8 mouse cellular contexts compared by ENCODE assay signal in the genomic region with DNA sequence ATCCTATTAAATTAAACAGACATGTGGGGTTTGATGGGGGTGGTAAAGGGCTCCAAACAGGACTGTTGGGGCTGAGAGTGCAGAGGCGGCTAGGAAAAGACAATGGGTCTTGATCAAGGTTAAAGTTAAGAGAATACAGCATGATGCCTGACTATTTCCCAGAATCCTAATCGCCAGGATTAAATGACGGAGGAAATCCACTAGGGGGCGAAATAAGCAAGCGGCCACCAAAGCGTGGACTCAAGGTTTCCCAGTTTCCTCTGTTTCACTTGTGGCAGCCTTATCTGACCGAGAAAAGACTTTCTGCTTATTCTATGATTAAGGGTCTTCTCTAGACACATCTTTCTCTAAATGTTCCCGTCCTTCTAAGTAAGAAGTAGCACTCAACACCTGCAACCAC. TPM values are rescaled to one million over a fixed set of nuclear protein-coding genes. Genes with fewer than 3 reads are reported as not detected.
A peak's percentile ranks its signal among the peaks of the same experiment; 100 is the strongest.
DNase-seq lines count a peak whose midpoint lies in the region; ATAC-seq and TF ChIP-seq lines count a peak whose summit lies in the region.

No protein-coding gene starts in this region.

- TF ChIP-seq EP300 in heart, adult 2 months (IDR thresholded peaks at IDR 0.05; ENCODE audit: insufficient read depth, low read depth, low read length): no peak

- no peaks in the 10 kb centered on the region for H3K9me3 ChIP-seq in heart, embryonic 10.5 days

- 21% methylated on average over 8 of the region's 8 CpGs for WGBS in heart, adult 2 months
- WGBS in heart, embryonic 10.5 days: 24% methylated on average over 8 of the region's 8 CpGs

- no peak overlapping the region for H3K9ac ChIP-seq in heart, adult 2 months (ENCODE audit: low read depth, low read length)

- no peak overlapping the region for H3K27ac ChIP-seq in heart, adult 2 months
- H3K27ac ChIP-seq in heart, embryonic 10.5 days: no peak overlapping the region

- intact Hi-C loops in heart, adult 2 months (cut with DNase I): no loop called here

- H3K79me2 ChIP-seq in heart, adult 2 months (replicated peaks; ENCODE audit: control insufficient read depth, insufficient read depth, low read length): no peaks in the 10 kb centered on the region

- no peaks in the 10 kb centered on the region for H3K4me1 ChIP-seq in heart, adult 2 months (ENCODE audit: control insufficient read depth, insufficient read depth, low read length)
- no peaks in the 10 kb centered on the region for H3K4me1 ChIP-seq in heart, embryonic 10.5 days

- H3K27me3 ChIP-seq in heart, adult 2 months (ENCODE audit: control insufficient read depth, insufficient read depth, low read length): no peaks in the 10 kb centered on the region
- no peaks in the 10 kb centered on the region for H3K27me3 ChIP-seq in heart, embryonic 10.5 days (ENCODE audit: insufficient read depth, poor library complexity, severe bottlenecking)

- ATAC-seq in hematopoietic stem cell, adult 5-6 weeks (replicated peaks in 1 of 2; ENCODE audit: insufficient read depth in 1 of 2, low FRiP score in 2 of 2, low TSS enrichment in 1 of 2, low read depth in 1 of 2, poor library complexity in 2 of 2, severe bottlenecking in 2 of 2): peak; percentile 2 to 51; a peak in 1 of 4 replicates

- no peak for DNase-seq in heart, adult 2 months
- no peak for DNase-seq in heart, embryonic 10.5 days (ENCODE audit: low spot score)
- peak; percentile 68 for DNase-seq in 416B (ENCODE audit: low read depth)
- DNase-seq in adrenal gland, postnatal 36 days: peak; percentile 17 to 51
- no peak for DNase-seq in urinary bladder, postnatal 4 days (ENCODE audit: low spot score in 2 of 2)
- no peak for DNase-seq in natural killer cell, adult 2 months (ENCODE audit: low spot score in 2 of 2)
- DNase-seq in right cerebral cortex, postnatal 14 days: no peak

- TF ChIP-seq CTCF in heart, adult 2 months (IDR thresholded peaks at IDR 0.05): peak; percentile 69

- TF ChIP-seq POLR2A in heart, adult 2 months (IDR thresholded peaks at IDR 0.05; ENCODE audit: insufficient read depth, low read depth, low read length): no peak

- no peaks in the 10 kb centered on the region for H3K36me3 ChIP-seq in heart, adult 2 months (ENCODE audit: control insufficient read depth, insufficient read depth, low read length)
- H3K36me3 ChIP-seq in heart, embryonic 10.5 days: no peaks in the 10 kb centered on the region

- no peak overlapping the region for H3K4me3 ChIP-seq in heart, adult 2 months
- no peak overlapping the region for H3K4me3 ChIP-seq in heart, embryonic 10.5 days

RNA-seq across cellular contexts. Expression of a gene that starts 31.2 kb away (rescaled TPM):
- not detected for total RNA-seq in heart, adult 2 months (2021)
- polyA plus RNA-seq in heart, adult 2 months (2012; rRNA removed): not detected in 2 replicates
- 0.11 TPM in 1 of 2 replicates, not detected in the other for polyA plus RNA-seq in heart, embryonic 10.5 days (2016; fragmentation: Nextera tagmentation; extraction: Ambion mirVana)
- total RNA-seq in adrenal gland, postnatal 36 days (2021): 1 to 10 TPM in 1 of 2 experiments, under 1 TPM in 1; 0.20 to 2.8 TPM
- not detected in 2 replicates for total RNA-seq in hematopoietic stem cell, adult 5-6 weeks (2017)

Comparison
In these comparisons a context has a peak if more than half of its experiments do, and no peak if none do; other contexts are left out.
1. DNase-seq: peak in 416B (single experiment) and adrenal gland, postnatal 36 days (2 of 2); none in heart, adult 2 months (0 of 2), heart, embryonic 10.5 days (single experiment), urinary bladder, postnatal 4 days (0 of 2), natural killer cell, adult 2 months (0 of 2) and right cerebral cortex, postnatal 14 days (single experiment).